Mouse (Mus musculus) thymus, postnatal 36 days (tissue): ENCODE measurements around the gene Cnot10.
A peak's percentile ranks its signal among the peaks of the same experiment; 100 is the strongest.

ENCODE experiments used
- DNase-seq, 2 experiments: peaks; one replicate each; pipeline ENCODE4 v3.0.0; 2022; ENCODE audit warnings: mixed read lengths in 2 of 2

Cnot10 gene

DNA sequence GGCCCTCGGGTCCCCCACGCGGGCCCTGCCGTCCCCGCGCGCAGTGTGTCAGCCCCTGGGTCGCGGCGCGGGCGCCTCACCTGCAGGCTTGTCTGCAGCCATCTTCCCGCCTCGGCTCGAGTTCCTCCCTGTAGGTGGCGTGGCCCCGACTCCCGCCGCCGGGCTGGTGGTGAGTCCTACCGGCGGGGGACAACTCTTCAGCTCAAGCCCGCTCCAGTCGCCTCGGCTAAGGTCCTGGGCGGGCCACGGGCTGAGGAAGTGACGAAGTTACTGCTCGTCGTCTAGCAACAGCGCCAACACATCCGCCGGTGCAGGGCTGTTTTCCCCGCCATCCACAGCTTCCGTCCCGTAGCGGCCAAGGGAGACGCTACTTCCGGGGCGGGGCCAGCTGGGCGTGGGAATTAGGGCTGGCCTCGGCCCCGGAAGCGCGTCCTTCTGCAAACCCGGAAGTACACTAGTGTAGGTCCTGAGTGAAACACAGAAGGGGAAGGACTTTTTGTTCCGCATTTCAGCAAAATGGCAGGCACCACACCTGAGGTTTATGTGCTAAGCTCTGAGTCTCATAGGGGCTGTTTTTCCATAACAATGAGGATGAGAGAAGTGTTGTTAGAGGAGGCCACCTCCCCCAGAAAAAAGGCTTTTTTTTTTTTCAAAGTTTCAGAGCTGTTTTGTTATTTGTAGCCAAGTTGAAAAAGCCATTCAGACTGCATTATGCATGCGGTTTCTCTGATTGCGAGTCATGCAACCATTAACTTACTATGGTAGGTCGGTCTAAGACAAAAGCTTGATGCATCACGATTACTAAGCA lies at the start of gene Cnot10:
Cnot10 (minus strand) TSS at position 346 of the 808 bp plus-strand sequence.
- peak; percentile 98 for DNase-seq

DNA sequence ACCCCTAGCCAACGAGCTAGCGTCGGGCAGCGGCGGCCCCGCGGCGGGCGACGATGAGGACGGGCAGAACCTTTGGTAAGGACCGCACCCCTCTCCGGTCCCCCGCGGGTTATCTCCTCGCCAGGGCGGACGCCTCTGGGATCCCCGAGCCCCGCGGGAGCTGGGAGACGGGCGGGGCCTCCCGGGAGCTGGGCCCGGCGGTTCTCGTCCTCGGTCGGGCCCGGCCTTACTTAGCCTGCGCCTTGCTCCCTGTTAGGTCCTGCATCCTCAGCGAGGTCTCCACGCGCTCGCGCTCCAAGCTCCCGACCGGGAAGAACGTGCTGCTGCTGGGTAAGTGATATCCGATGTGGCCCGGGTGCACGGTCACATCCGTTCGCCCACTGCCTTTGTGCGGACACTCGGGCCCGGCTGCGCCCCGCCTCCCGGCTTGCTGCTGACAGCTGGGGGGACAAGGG lies 49.0 kb upstream of the Cnot10 start:
- DNase-seq, result no peak

DNA sequence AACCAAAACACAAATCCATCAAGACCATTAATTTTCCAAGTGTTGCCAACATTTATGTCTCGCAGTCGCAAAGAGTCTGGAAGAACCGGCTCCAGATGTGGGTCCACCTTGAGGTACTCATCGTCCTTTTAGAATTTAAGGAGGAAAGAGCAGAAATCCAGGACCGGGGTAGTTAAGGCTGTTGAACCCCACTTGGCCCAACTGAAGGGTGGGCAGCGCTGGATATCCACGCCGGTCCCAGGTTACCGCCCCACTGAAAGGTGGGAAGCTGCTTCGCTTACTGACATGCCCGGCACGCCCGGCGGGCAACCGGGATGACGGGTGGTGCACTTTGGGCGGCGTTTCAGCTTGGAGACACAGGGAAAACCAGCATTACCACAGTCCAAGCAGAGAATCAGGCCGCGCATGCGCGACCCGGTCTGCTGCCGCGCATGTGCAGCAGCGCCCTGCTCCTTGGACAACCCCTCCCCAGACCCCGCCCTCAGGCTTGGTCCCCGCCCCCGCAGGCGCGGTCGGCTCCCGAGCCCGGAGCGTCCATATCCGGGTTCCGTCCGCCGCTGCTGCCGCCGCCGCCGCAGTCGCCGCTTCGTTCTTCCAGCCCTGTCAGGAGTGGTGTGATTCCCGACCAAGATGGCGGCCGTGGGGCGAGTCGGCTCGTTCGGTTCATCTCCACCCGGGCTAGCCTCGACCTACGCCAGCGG lies 48.4 kb upstream of the Cnot10 start, which contains the start of gene Dync1li1:
Dync1li1 (plus strand) TSS at position 539 of the 701 bp plus-strand sequence.
- DNase-seq, result peak; percentile 98

DNA sequence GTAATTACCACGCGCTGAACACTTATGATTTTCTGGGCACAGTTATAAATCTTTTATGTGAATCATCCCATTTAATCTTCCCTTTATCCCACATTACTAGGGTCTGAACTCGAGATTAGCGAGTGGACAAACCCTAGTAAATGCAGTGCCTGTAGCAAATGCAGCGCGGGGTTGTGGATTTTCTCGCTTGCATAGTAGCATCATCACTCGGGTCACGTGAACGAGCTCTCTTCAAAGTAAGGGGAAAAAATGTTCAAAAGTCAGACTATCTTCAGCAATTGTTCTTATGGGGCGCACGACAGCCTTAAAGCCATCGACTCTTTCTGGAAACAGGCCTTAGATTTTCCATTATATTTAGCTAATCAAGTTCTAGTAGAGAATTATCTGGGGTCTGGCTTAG lies 47.7 kb upstream of the Cnot10 start:
- DNase-seq, result no peak

DNA sequence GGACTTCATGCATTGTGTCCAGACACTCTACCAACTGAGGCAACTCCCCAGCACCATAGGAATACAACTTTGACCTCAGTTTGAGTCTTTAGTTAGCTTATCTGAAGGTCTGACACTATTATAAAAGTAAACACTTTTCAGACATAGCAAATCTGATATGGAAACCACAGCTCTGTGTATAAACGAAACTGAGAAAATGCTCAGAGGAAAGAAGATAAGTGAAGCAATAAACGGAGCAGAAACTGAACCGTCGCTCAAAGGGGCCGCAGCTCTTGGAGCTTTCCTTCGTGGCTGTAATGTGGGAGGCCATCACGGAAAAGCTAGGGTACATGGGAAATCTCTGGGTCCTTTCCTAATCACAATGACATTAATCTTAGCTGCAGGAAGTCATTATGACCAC lies 46.3 kb upstream of the Cnot10 start:
- DNase-seq, result no peak

DNA sequence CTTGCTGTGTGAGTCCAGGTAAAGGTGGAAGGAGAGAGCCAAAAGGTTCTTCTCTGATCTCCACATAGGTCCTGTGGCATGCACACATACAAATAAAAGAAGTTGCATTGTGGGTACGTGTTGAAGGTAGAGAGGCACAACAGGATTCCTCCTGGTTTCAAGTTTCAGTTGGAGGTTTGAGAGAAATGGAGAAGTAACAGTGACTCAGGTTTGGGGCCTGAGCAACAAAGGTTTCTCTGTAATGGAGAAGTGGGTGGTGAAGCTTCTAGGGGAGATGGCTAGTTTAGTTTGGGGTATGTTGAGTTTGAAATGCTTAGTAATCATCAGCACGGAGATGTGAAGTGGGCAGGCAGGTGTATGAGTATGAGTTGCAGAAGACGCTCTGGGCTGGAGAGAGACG lies 42.2 kb upstream of the Cnot10 start:
- DNase-seq, result no peak

DNA sequence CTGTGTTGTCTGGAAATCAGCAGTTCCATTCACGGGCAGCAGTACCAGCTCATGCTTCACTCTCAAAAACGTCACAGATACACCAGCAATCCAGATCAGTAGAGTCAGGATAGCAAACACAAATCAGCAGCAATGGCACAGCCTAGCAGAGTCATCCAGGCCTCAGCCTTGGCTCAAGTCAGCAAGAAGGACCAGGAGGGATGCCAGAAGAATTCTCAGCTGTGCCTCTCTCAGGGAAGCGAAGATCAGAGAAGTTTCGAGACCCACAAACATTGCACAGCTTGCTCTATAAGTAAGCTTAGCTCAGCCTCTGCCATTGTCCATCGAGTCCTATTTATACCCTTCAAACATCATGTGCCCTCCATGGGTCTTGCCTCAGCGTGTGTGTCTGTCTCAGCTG lies 40.5 kb upstream of the Cnot10 start:
- DNase-seq, result no peak

DNA sequence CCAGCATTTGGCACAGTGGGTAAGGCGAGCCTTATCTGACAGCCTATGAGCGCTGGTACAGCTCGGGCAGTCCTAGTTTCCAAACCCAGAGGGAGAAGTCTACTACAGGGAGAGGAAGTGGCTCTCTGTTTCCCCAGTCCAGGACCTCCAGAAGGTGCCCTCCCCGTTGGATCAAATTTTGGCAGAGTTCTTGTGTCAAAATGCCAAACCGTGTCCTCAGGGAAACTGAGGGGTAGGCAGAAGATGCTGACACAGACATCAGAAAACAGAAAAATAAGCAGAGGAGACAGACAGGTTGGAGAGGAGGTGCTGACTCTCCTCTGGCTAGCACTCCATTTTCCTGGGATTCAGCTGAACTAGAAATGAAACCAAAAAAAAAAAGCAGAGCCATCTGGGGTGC lies 40.0 kb upstream of the Cnot10 start:
- no peak for DNase-seq

DNA sequence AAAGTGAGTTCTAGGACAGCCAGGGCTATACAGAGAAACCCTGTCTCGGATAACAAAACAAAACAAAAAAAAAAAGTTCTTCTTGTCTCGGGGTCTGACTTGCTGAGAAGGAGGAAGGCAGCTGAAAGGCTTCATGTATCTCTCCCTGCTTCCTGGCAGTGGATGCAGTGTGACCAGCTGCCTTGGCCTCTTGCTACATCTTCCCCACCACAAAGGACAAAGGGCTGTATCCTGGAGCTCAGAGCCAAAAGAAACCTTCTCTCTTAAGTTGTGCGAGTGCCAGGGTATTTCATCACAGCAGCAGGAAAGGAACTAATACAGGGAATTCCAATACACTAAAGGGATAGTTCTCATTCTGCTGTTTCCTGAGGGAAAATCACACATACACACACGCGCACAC lies 38.6 kb upstream of the Cnot10 start:
- DNase-seq, result no peak

DNA sequence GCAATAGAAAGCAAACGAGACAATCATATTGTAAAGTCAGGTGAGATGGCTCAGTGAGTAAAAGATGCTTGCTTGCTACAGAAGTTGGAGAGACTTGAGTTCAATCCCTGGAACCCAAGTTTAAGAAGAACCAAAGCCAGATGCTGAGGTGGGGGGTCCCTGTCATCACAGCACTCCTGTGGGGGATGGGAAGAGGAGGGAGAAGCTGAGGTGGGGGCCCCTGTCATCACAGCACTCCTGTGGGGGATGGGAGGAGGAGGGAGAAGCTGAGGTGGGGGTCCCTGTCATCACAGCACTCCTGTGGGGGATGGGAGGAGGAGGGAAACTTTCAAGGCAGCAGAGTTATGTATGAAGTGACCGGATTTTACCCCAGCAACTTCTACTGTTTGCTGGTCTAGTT lies 33.6 kb upstream of the Cnot10 start:
- no peak for DNase-seq

DNA sequence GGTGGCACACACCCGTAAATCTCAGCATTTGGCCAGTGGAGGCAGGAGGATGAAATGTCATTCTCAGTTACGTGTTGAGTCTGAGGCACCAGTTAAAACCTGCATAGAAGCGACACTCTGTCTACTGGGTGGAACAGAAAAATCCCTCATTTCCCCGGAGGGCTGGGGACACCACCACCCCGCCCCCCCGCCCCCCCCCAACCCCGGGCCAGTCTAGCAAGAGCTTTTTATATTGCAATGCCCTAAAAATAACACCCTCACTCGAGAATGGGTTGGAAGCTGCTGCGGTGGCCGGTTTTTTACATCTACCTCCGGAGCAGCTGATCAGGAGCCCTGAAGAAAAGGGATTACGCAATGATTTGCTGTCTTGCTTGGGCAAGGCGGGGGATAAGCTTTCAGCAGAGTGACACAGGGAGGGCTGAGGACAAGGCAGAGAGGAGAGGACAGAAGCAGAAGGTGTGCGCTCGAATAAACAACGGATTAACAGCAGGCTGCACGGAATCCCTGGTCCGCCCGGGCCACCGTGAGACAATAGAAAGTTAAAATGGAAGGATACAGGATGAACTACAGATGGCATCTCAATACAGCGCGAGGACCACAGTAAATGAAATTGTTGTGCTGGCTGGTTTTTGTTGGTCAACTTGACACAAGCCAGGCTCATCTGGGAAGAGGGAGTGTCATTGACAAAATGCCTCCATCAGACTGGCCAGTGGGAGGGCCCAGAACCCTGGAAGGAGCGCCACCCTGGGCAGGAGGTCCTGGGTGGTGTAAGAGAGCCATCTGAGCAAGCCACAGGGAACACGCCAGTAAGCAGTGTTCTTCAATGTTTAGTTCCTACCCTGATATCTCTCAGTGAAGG lies 32.9 kb upstream of the Cnot10 start:
- DNase-seq, result no peak

DNA sequence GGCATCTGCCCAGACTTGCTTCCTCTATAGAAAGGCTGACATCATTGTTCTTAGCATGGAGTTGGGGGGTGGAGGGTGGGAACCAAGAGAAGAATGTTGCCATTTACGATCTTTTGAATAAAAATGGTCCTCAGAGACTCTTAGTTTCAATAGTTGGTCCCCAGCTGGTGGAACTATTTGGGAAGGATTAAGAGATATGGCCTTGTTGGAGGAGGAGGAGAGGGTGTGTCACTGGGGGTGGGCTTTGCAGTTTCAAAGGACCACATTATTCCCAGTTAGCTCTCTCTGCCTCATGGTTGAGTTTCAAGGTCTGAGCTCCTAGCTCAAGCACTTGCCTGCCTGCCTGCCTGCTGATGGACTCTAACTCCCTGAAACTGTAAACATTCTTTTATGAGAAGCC lies 32.0 kb upstream of the Cnot10 start:
- no peak for DNase-seq

DNA sequence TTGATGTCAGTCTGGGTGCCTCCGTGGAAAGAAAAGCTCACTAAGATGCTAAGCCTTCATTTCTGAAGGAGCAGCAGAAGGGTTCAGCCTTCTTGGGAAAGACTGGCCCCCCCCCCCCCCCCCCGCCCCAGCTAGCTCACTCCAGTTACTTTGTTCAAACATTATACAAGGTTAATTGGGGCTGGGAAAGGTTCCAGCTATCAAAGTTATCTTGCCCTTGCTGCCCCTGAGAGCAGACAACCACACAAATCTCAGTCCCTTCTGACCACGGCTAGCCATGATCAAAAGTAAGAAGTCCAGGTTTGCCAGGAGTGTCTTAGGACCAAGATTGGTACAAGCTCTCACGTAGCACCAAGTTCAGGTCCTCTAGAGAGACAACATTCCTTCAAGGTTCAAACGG lies 29.0 kb upstream of the Cnot10 start:
- no peak for DNase-seq

DNA sequence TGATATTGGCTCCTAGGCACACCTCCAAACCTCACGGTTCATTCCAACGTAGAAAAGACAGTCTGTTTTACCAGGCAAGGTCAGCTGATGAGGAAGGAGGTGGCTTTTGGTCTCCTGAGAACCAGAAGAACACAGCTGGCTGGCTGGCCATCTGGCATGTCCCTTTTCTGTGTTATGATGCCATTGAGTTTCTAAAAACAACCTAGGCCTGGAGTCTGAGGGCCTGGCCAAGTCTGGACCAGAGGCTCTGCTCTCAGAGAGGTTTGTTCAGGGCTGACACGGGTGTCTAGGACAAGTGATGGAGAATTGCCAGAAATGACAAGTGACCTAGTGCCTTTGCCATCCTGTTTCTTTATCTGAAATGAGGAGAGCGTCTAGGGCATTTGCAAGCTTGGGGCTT lies 28.1 kb upstream of the Cnot10 start:
- no peak for DNase-seq

DNA sequence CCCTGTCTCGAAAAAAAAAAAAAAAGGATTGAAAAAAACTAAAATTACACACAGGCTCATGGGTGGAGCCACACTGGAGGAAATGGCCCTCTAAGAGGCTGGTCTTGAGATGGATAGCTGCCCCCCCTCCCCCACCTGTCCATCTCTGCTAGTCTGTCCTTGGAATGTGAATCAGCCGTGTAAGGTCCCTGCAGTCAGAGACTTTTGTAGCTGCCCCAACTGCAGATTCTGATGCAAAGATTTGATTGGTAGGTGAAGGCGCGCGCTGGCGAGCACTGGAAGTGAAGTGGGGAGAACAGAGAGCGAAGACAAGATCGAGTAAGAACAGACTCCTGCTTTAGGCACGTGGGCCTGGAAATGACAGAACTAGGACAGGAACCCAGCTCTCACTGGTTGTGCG lies 26.9 kb upstream of the Cnot10 start:
- no peak for DNase-seq

DNA sequence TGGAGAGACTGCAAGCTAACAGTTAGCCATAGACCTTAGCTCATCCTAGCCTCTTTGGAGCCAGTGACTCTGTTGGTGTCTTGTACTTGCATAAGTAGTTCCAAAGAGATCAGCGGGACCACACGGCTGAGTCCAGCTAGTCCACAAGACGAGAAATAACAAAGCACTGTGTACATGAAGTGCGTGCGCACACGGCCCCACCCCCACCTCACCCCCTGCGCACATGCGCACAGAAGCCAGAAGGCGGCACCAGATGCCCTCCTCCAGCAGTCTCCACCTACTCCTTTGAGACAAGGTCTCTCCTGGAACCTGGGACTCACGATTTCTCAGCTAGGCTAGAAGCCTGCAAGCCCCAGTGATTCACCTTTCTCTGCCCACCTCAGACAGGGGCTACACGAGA lies 23.8 kb upstream of the Cnot10 start:
- no peak for DNase-seq

DNA sequence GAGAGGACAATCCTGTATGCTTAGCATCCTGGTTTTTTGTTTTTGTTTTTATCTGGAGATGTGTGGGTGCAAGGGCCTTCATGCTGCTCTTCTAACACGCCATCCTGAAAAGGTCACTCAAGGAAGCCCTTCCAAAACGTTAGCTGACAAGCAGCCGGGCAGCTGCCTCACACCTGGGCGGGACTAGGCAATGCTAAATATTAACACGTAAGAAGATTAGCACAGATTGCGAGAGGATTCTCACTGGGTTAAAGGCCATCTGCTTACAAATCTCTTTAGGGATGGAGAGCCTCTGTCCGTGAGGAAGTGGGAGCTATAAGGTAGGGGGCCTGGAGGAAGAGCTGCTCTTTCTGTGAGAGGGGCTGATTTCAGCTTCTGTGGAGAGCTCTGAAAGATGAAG lies 22.0 kb upstream of the Cnot10 start:
- no peak for DNase-seq

DNA sequence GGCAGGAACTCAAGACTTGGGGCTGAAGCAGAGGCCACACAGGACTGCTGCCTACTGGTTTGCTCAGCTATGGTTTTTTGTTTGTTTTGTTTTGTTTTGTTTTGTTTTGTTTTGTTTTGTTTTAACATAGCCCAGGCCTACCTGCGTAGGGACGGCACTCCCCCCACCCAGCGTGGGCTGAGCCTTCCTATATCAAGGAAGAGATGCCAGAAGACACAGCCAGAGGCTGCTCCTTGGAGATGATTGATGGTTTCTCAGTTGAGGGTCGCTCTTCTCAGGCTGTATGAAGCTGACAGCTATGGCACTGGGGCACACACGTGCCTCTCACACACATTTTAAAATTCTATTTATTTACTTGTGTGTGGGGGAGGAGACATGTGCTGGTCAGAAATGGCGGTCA lies 21.0 kb upstream of the Cnot10 start:
- no peak for DNase-seq

DNA sequence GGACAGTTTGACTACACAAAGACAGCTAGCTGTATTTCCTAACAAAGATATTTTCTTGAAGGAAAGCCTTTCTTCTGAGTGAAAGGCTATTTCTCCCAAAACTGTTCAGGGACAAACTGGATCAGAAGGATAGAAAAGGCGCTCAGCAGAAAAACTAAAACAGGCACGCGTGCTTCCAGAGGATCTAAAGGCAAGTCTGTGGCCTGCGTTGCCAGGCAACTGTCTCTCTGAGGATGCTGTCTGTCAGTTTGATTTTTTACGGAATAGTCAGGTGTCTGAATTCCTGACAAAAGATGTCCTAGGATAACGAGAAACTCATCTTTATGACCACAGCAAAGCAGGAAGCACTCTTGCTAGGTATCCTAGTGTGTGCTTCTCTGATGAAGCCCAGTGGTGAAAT lies 20.5 kb upstream of the Cnot10 start:
- DNase-seq, result no peak

DNA sequence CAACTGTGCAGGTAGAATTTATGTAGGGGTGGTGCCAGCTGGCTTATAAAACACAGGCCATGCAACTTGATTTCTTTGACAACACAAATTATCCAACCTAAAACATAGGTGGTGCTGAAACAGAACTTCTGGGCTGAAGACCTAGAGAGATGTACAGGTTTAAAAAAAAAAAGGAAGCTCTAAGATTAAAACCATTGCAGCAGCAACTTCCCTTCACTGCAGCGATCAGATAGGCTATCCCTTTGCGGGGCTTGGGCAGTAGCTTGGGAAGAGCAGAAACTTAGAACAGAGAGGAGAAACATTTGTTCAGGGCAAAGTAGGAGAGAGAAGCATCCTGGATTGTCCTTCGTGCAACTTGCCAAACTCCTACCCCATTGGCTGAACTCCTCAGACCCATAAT lies 16.7 kb upstream of the Cnot10 start:
- DNase-seq, result no peak

DNA sequence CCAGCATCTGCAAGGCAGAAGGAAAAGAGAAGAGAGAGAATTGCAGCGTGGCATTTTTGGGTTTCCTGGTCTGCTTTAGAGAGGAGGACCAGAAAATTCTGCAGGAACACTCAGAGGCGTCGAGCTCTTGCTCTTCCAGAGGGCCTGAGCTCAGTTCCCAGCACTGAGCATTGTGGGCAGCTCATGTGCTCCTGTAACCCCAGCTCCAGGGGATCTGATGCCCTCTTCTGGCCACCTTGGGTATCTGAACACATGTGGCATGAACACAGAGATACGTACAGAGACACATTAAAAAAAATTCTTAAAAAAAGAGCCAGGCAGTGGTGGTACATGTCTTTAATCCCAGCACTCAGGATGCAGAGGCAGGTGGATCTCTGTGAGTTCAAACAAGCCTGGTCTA lies 15.4 kb upstream of the Cnot10 start:
- no peak for DNase-seq

DNA sequence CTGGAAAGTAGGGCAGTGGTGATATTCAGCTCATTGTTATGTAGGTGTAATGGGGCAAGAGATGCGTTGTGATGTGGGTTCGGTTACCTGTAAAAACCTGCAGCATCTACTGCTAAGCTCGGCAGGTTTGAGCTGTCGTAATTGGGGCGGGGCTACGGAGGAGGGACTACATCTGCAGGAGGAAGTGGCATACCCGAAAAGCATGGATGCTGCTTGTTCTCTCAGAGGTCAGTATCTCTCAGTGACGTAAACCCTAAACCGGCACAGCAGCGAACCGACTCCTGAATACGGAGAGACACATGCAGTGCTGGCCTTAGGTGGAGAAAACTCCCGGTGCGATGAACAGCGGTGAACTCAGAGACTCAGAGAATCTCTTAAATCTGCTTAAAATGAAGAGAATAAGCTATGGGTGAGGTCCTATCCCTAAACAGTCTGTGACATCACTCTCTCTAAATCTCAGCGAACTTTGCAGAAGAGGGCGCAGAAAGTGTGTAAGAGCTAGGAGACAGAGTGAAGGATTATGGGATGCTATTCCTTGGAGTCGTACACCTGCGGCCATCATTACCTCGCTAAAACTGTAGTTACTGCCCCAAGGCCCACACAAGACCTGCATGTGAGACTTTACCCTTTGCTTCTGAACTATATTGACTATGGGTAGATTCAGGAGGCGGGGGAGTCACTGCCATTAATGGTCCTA lies 11.1 kb upstream of the Cnot10 start:
- DNase-seq, result no peak

DNA sequence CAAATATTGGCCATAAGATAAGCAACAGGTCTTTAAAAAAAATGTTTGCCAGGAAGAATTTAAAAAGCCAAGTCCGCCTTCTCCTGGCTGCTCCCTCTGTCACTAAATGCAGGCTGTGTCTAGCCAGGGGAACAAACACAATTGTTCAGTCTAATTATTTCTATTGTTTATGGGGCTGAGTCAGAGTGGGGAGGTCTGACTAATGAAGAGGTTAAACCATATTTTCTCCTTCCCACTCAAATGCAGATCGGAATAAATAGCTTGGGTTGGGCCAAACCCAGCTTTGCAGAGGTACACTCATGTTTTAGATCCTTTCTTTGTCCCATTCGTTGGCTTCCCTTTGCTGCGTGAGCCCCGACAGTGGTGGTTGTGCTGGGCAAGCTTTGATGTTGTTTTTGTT lies 9.4 kb upstream of the Cnot10 start:
- DNase-seq, result no peak
